ENCODE assay signal across 22 mouse cellular contexts in genomic region chr2:126236905-126237304, GRCm38 (mm10). TPM values are rescaled to one million over a fixed set of nuclear protein-coding genes. Genes with fewer than 3 reads are reported as not detected.
DNase-seq lines count a peak whose midpoint lies in the region.
"Had no signal": no experiment of that assay in that cellular context is flagged by ENCODE, and none has a peak within 500 bp of the region (broad histone marks: within the 10 kb centered on the region; RNA-seq: fewer than 3 reads in every experiment).

No protein-coding gene starts in this region.

- no peaks in the 10 kb centered on the region for H3K27me3 ChIP-seq in heart, embryonic 10.5 days (ENCODE audit: insufficient read depth, poor library complexity, severe bottlenecking)
- H3K27me3 ChIP-seq in forebrain, embryonic 10.5 days (ENCODE audit: poor library complexity, severe bottlenecking), result no peaks in the 10 kb centered on the region
- H3K27me3 ChIP-seq: kidney, embryonic 15.5 days; midbrain, embryonic 12.5 days had no signal

- H3K27ac ChIP-seq in heart, embryonic 10.5 days, result no peak overlapping the region
- H3K27ac ChIP-seq in forebrain, embryonic 10.5 days, result no peak overlapping the region
- H3K27ac ChIP-seq: heart, adult 2 months; kidney, embryonic 15.5 days; layer of hippocampus, adult 2 months; macrophage; midbrain, embryonic 12.5 days had no signal

- intact Hi-C loops in gastrocnemius, postnatal 14 days (cut with DNase I; ENCODE audit: low total_unique reads), result loop anchor here (10.0 kb wide), 1 partner anchor 232 kb away; no protein-coding TSS in a partner anchor
- intact Hi-C loops in left cerebral cortex, postnatal 10 days (cut with DNase I), result no loop called here

- H3K4me1 ChIP-seq in heart, embryonic 10.5 days, result no peaks in the 10 kb centered on the region
- H3K4me1 ChIP-seq in forebrain, embryonic 10.5 days, result no peaks in the 10 kb centered on the region
- H3K4me1 ChIP-seq: kidney, embryonic 15.5 days; midbrain, embryonic 12.5 days had no signal

- DNase-seq in heart, adult 18-20 months, result peak; percentile 61 to 62
- no peak for DNase-seq in heart, embryonic 10.5 days (ENCODE audit: low spot score)
- DNase-seq in urinary bladder, postnatal 25 days (ENCODE audit: low spot score), result peak; percentile 17
- DNase-seq in urinary bladder, adult 2 months (ENCODE audit: low spot score), result no peak
- peak; percentile 53 for DNase-seq in gastrocnemius, postnatal 14 days
- no peak for DNase-seq in layer of hippocampus, adult 11-12 months (ENCODE audit: low spot score)
- DNase-seq in left cerebral cortex, postnatal 10 days (ENCODE audit: extremely low spot score in 1 of 2, low spot score in 2 of 2), result no peak
- DNase-seq in forebrain, embryonic 10.5 days (ENCODE audit: extremely low spot score, low spot score), result no peak
- DNase-seq: adrenal gland, postnatal 14 days; cerebellum, adult 9-11 months had no signal

- H3K4me3 ChIP-seq in heart, embryonic 10.5 days, result no peak overlapping the region
- no peak overlapping the region for H3K4me3 ChIP-seq in forebrain, embryonic 10.5 days
- H3K4me3 ChIP-seq: heart, adult 2 months; kidney, embryonic 15.5 days; layer of hippocampus, adult 2 months; midbrain, embryonic 12.5 days had no signal

- H3K36me3 ChIP-seq in heart, embryonic 10.5 days, result no peaks in the 10 kb centered on the region
- no peaks in the 10 kb centered on the region for H3K36me3 ChIP-seq in forebrain, embryonic 10.5 days (replicated peaks)
- H3K36me3 ChIP-seq: G1E; kidney, embryonic 15.5 days; midbrain, embryonic 12.5 days had no signal

- no peaks in the 10 kb centered on the region for H3K9me3 ChIP-seq in heart, embryonic 10.5 days
- no peaks in the 10 kb centered on the region for H3K9me3 ChIP-seq in forebrain, embryonic 10.5 days
- H3K9me3 ChIP-seq: G1E; kidney, embryonic 15.5 days; midbrain, embryonic 12.5 days had no signal

- WGBS in heart, embryonic 10.5 days, result 89% methylated on average over 4 of the region's 4 CpGs
- WGBS in forebrain, embryonic 10.5 days, result 92% methylated on average over 4 of the region's 4 CpGs

RNA-seq across cellular contexts. Expression of gene Gm17555, which starts 22.0 kb away (rescaled TPM):
- total RNA-seq in heart, adult 18-20 months (2021), result not detected
- not detected in 2 replicates for polyA plus RNA-seq in heart, embryonic 10.5 days (2016; fragmentation: Nextera tagmentation; extraction: Ambion mirVana)
- polyA plus RNA-seq in urinary bladder, adult 2 months (2012; rRNA removed), result not detected in 2 replicates
- not detected for total RNA-seq in gastrocnemius, postnatal 14 days (2021)
- not detected for total RNA-seq in left cerebral cortex, postnatal 10 days (2021)
- polyA plus RNA-seq in forebrain, embryonic 10.5 days (2016; fragmentation: Nextera tagmentation; extraction: Ambion mirVana), result not detected in 2 replicates
- total RNA-seq: adrenal gland, postnatal 14 days; heart, adult 2 months; layer of hippocampus, adult 2 months; left cerebral cortex, adult 8-10 months had no signal
- polyA plus RNA-seq: G1E; heart, adult 2 months; hindbrain, embryonic 11.5 days; intestine, embryonic 14.5 days; kidney, embryonic 15.5 days; liver, embryonic 11.5 days; macrophage; midbrain, embryonic 12.5 days; spleen, adult 2 months; stomach, embryonic 16.5 days had no signal

Comparison
In these comparisons a context has a peak if more than half of its experiments do, and no peak if none do; other contexts are left out.
1. DNase-seq: peak in heart, adult 18-20 months (2 of 2), urinary bladder, postnatal 25 days (single experiment) and gastrocnemius, postnatal 14 days (single experiment); none in heart, embryonic 10.5 days (single experiment), urinary bladder, adult 2 months (single experiment), layer of hippocampus, adult 11-12 months (single experiment), left cerebral cortex, postnatal 10 days (0 of 2) and forebrain, embryonic 10.5 days (single experiment).